Mouse (Mus musculus): ENCODE measurements around the gene Pole3. TPM values are rescaled to one million over a fixed set of nuclear protein-coding genes. Genes with fewer than 3 reads are reported as not detected.
A peak's percentile ranks its signal among the peaks of the same experiment; 100 is the strongest.

Gene Pole3
- polyA plus RNA-seq, 1 experiment from 2014 or later: 105 TPM

DNA sequence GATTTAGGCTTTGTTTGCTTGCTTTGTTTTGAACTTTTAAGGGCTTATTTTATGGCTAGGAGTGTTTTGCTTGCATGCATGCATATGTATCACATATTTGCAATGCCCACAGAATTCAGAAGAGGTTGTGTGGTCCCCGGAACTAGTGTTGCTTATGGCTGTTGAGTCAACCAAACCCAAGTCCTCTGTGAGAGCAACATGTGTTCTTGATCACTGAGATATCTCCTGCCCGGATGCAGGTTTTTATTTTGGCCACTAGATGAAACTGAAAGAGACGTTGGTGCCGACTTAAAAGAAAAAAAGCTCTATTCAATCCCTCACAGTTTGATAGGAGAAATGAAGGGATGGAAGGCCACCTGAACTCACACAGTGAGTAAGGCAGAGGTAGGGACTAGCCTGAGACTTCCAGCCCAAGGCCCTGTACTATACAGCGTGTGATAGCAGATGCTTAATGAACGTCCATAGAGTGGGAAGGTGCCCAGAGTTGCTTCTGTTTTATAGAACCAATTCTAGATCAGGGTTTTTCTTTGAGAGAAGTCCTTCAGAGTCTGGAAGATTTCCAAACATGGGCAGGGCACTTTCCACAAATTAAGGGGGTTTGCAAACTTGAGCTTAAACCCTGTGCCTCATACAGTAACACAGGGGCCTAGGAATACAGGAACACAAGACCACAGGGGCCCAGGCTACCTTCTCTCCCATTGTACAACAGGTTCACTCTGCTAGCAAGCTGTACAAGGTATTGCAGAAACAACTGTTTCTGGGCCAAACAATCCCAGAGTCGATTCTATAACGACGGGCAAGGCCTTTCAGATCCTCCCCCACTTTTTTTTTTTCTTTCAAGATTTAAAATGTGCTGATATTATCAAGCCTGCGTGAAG is 7.1 kb downstream of the Pole3 start:
- no peak for DNase-seq (ENCODE audit: low spot score)
- H3K9me3 ChIP-seq (replicated peaks; ENCODE audit: control insufficient read depth, low read length): no peaks in the 10 kb centered on the region
- no peak overlapping the region for H3K4me3 ChIP-seq (ENCODE audit: low read depth, low read length)
- no peak overlapping the region for H3K4me2 ChIP-seq (ENCODE audit: low read depth, low read length)
- no peaks in the 10 kb centered on the region for H3K36me3 ChIP-seq (replicated peaks; ENCODE audit: control insufficient read depth, insufficient read depth, low read depth, low read length)
- H3K4me1 ChIP-seq (ENCODE audit: control insufficient read depth, insufficient read depth, low read length): peaks cover 4% of the 10 kb centered on the region
- H3K27ac ChIP-seq (replicated peaks; ENCODE audit: low read depth, low read length): no peak overlapping the region
- no peak for ATAC-seq (replicated peaks; ENCODE audit: insufficient number of reproducible peaks, low FRiP score, low TSS enrichment, low read depth)
- H3K9ac ChIP-seq (replicated peaks; ENCODE audit: low read length): no peak overlapping the region; the same call in 1 of the 2 replicates
- WGBS: 73% methylated on average over 10 of the region's 10 CpGs
- no peaks in the 10 kb centered on the region for H3K27me3 ChIP-seq (ENCODE audit: control insufficient read depth, insufficient read depth, low read length)

DNA sequence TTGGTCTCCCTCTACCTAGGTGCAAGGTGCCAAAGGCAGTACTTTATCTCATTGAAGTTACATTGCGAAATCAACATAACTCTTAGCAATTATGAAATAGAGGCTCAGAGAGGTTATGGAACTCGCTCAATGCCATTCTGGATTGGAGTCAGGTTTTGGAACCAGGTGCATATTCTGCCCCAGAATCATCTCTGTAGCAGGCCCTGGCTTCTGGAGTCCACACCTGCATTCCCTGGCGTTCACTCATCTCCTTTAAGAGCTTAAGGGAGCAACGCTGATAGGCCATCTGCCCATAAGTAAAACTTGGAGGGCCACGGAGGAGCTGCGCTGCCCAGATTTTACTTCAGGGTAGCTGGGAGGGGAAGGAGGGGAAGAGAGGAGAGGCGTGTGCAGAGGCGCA is 7.8 kb downstream of the Pole3 start:
- no peak overlapping the region for H3K4me3 ChIP-seq (ENCODE audit: low read depth, low read length)
- 81% methylated on average over 8 of the region's 8 CpGs for WGBS
- no peak for ATAC-seq (replicated peaks; ENCODE audit: insufficient number of reproducible peaks, low FRiP score, low TSS enrichment, low read depth)

GRCm38 (mm10) chr4:62516579-62516978 is 8.3 kb downstream of the Pole3 start:
- no peak overlapping the region for H3K27ac ChIP-seq (replicated peaks; ENCODE audit: low read depth, low read length)
- H3K27me3 ChIP-seq (ENCODE audit: control insufficient read depth, insufficient read depth, low read length): no peaks in the 10 kb centered on the region
- 83% methylated on average over 1 of the region's 1 CpGs for WGBS
- no peak overlapping the region for H3K4me3 ChIP-seq (ENCODE audit: low read depth, low read length)
- peaks cover 4% of the 10 kb centered on the region for H3K4me1 ChIP-seq (ENCODE audit: control insufficient read depth, insufficient read depth, low read length)
- H3K36me3 ChIP-seq (replicated peaks; ENCODE audit: control insufficient read depth, insufficient read depth, low read depth, low read length): peaks cover 2% of the 10 kb centered on the region; the same call in 1 of the 2 replicates
- no peak overlapping the region for H3K4me2 ChIP-seq (ENCODE audit: low read depth, low read length)
- no peak for DNase-seq (ENCODE audit: low spot score)
- no peak overlapping the region for H3K9ac ChIP-seq (replicated peaks; ENCODE audit: low read length)
- no peaks in the 10 kb centered on the region for H3K9me3 ChIP-seq (replicated peaks; ENCODE audit: control insufficient read depth, low read length)
- no peak for ATAC-seq (replicated peaks; ENCODE audit: insufficient number of reproducible peaks, low FRiP score, low TSS enrichment, low read depth)

More for the DNA sequence above, 7.8 kb downstream of the Pole3 start:
- no peak for DNase-seq (ENCODE audit: low spot score)
- no peak overlapping the region; the same call in 1 of the 2 replicates for H3K4me2 ChIP-seq (ENCODE audit: low read depth, low read length)
- no peaks in the 10 kb centered on the region for H3K27me3 ChIP-seq (ENCODE audit: control insufficient read depth, insufficient read depth, low read length)
- no peak overlapping the region for H3K27ac ChIP-seq (replicated peaks; ENCODE audit: low read depth, low read length)
- no peaks in the 10 kb centered on the region for H3K9me3 ChIP-seq (replicated peaks; ENCODE audit: control insufficient read depth, low read length)
- H3K36me3 ChIP-seq (replicated peaks; ENCODE audit: control insufficient read depth, insufficient read depth, low read depth, low read length): no peaks in the 10 kb centered on the region; the same call in 1 of the 2 replicates
- no peak overlapping the region for H3K9ac ChIP-seq (replicated peaks; ENCODE audit: low read length)
- peaks cover 4% of the 10 kb centered on the region for H3K4me1 ChIP-seq (ENCODE audit: control insufficient read depth, insufficient read depth, low read length)

DNA sequence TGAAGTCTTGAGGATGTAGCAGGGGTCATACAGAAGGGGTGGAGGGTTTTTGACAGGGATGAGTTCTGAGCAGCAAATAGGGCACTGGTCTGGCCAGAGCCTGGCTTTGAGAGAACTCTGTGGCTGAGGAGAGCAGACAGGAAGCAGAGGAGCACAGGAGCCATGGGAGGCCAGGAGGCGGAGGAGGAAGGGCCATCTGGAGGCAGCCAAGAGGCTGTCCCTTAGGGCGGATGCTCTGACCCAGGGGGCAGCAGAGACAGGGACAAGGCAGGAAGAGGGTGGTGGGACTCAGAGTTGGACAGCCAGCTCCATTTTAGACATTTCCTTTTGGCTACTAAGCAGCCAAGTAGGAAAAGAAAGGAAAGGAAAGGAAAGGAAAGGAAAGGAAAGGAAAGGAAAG is 8.8 kb downstream of the Pole3 start:
- H3K9ac ChIP-seq (replicated peaks; ENCODE audit: low read length): peak overlapping the region; percentile 43
- H3K27ac ChIP-seq (replicated peaks; ENCODE audit: low read depth, low read length): no peak overlapping the region
- H3K36me3 ChIP-seq (replicated peaks; ENCODE audit: control insufficient read depth, insufficient read depth, low read depth, low read length): peaks cover 3% of the 10 kb centered on the region; the same call in 1 of the 2 replicates
- no peaks in the 10 kb centered on the region for H3K9me3 ChIP-seq (replicated peaks; ENCODE audit: control insufficient read depth, low read length)
- peaks cover 4% of the 10 kb centered on the region for H3K4me1 ChIP-seq (ENCODE audit: control insufficient read depth, insufficient read depth, low read length)
- DNase-seq (ENCODE audit: low spot score) (no peak), ATAC-seq (replicated peaks; ENCODE audit: insufficient number of reproducible peaks, low FRiP score, low TSS enrichment, low read depth) (no peak)
- no peak overlapping the region for H3K4me2 ChIP-seq (ENCODE audit: low read depth, low read length)
- 38% methylated on average over 2 of the region's 2 CpGs for WGBS
- no peaks in the 10 kb centered on the region for H3K27me3 ChIP-seq (ENCODE audit: control insufficient read depth, insufficient read depth, low read length)
- no peak overlapping the region for H3K4me3 ChIP-seq (ENCODE audit: low read depth, low read length)

DNA sequence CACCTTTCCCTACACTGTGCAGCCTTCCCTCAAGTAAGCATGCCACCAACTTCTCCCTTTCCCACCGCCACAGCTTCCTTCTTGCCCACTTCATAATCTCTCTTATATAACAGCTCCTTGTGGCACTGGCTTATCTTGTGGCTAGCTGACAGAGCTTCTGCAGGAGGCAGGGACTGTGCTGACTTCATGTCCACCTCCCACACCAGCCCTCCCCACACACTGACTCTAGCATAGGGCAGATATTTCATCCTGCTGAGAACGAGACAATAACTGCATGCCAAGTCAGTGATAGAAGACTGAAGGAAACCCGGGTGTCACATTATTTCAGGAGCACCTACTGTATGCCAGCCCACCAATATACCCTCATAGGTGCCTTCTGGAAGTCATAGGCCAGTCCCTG is 9.4 kb downstream of the Pole3 start:
- DNase-seq (ENCODE audit: low spot score) (no peak), ATAC-seq (replicated peaks; ENCODE audit: insufficient number of reproducible peaks, low FRiP score, low TSS enrichment, low read depth) (no peak)
- Histone ChIP-seq H3K27me3 (ENCODE audit: control insufficient read depth, insufficient read depth, low read length) (no peaks in the 10 kb centered on the region), H3K4me3 (ENCODE audit: low read depth, low read length) (no peak overlapping the region), H3K9me3 (replicated peaks; ENCODE audit: control insufficient read depth, low read length) (no peaks in the 10 kb centered on the region), H3K9ac (replicated peaks; ENCODE audit: low read length) (peak overlapping the region; percentile 43), H3K36me3 (replicated peaks; ENCODE audit: control insufficient read depth, insufficient read depth, low read depth, low read length) (peaks cover 5% of the 10 kb centered on the region), H3K4me2 (ENCODE audit: low read depth, low read length) (no peak overlapping the region), H3K27ac (replicated peaks; ENCODE audit: low read depth, low read length) (no peak overlapping the region; the same call in 1 of the 2 replicates), H3K4me1 (ENCODE audit: control insufficient read depth, insufficient read depth, low read length) (peaks cover 4% of the 10 kb centered on the region)
- WGBS: 79% methylated on average over 3 of the region's 3 CpGs

DNA sequence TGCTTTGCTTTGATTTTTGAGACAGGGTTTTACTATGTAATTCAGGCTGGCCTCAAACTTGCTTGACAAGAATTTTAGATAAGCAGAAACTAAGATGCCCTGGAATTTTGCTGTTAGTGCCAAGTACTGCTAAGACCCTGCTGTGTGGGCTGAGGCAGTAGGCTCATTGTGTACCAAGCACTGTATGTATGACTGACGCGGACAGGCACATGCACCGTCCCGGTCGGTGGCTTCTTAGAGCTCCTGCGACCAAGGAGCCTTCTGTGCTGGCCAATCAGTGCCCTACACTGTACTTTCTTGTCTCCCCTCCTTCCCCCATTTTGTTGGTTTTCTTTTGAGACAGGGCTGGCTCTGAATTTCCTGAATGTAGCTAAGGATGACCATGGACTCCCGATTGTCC is 9.9 kb downstream of the Pole3 start:
- no peak overlapping the region for H3K4me3 ChIP-seq (ENCODE audit: low read depth, low read length)
- DNase-seq (ENCODE audit: low spot score) (no peak), ATAC-seq (replicated peaks; ENCODE audit: insufficient number of reproducible peaks, low FRiP score, low TSS enrichment, low read depth) (no peak)
- H3K27ac ChIP-seq (replicated peaks; ENCODE audit: low read depth, low read length): no peak overlapping the region; the same call in 1 of the 2 replicates
- H3K36me3 ChIP-seq (replicated peaks; ENCODE audit: control insufficient read depth, insufficient read depth, low read depth, low read length): peaks cover 6% of the 10 kb centered on the region
- no peak overlapping the region for H3K9ac ChIP-seq (replicated peaks; ENCODE audit: low read length)
- H3K9me3 ChIP-seq (replicated peaks; ENCODE audit: control insufficient read depth, low read length): no peaks in the 10 kb centered on the region
- 87% methylated on average over 7 of the region's 7 CpGs for WGBS
- H3K4me2 ChIP-seq (ENCODE audit: low read depth, low read length): no peak overlapping the region
- no peaks in the 10 kb centered on the region for H3K27me3 ChIP-seq (ENCODE audit: control insufficient read depth, insufficient read depth, low read length)
- peaks cover 4% of the 10 kb centered on the region for H3K4me1 ChIP-seq (ENCODE audit: control insufficient read depth, insufficient read depth, low read length)

- WGBS: 57% methylated on average over 11 of the region's 11 CpGs
- no peaks in the 10 kb centered on the region for H3K9me3 ChIP-seq (replicated peaks; ENCODE audit: control insufficient read depth, low read length)
- DNase-seq (ENCODE audit: low spot score) (no peak), ATAC-seq (replicated peaks; ENCODE audit: insufficient number of reproducible peaks, low FRiP score, low TSS enrichment, low read depth) (no peak)
- peaks cover 7% of the 10 kb centered on the region for H3K36me3 ChIP-seq (replicated peaks; ENCODE audit: control insufficient read depth, insufficient read depth, low read depth, low read length)
- no peak overlapping the region for H3K27ac ChIP-seq (replicated peaks; ENCODE audit: low read depth, low read length)
- H3K4me1 ChIP-seq (ENCODE audit: control insufficient read depth, insufficient read depth, low read length): peaks cover 4% of the 10 kb centered on the region
- H3K27me3 ChIP-seq (ENCODE audit: control insufficient read depth, insufficient read depth, low read length): no peaks in the 10 kb centered on the region
- H3K4me3 ChIP-seq (ENCODE audit: low read depth, low read length): no peak overlapping the region
- H3K4me2 ChIP-seq (ENCODE audit: low read depth, low read length): no peak overlapping the region
- H3K9ac ChIP-seq (replicated peaks; ENCODE audit: low read length): no peak overlapping the region
These were observed 10.8 kb downstream of the Pole3 start for GRCm38 (mm10) chr4:62513998-62514506.

GRCm38 (mm10) chr4:62509946-62510345 is 14.9 kb downstream of the Pole3 start:
- no peaks in the 10 kb centered on the region; the same call in 1 of the 2 replicates for H3K4me1 ChIP-seq (ENCODE audit: control insufficient read depth, insufficient read depth, low read length)
- no peak overlapping the region for H3K9ac ChIP-seq (replicated peaks; ENCODE audit: low read length)
- ATAC-seq (replicated peaks; ENCODE audit: insufficient number of reproducible peaks, low FRiP score, low TSS enrichment, low read depth) (no peak), DNase-seq (ENCODE audit: low spot score) (no peak)
- H3K4me3 ChIP-seq (ENCODE audit: low read depth, low read length): no peak overlapping the region
- no peak overlapping the region for H3K4me2 ChIP-seq (ENCODE audit: low read depth, low read length)
- H3K27ac ChIP-seq (replicated peaks; ENCODE audit: low read depth, low read length): no peak overlapping the region
- H3K9me3 ChIP-seq (replicated peaks; ENCODE audit: control insufficient read depth, low read length): no peaks in the 10 kb centered on the region
- H3K36me3 ChIP-seq (replicated peaks; ENCODE audit: control insufficient read depth, insufficient read depth, low read depth, low read length): peaks cover 7% of the 10 kb centered on the region
- 93% methylated on average over 11 of the region's 11 CpGs for WGBS
- no peaks in the 10 kb centered on the region for H3K27me3 ChIP-seq (ENCODE audit: control insufficient read depth, insufficient read depth, low read length)

Data from embryonic facial prominence, embryonic 11.5 days (tissue).